Comparison of ENCODE assay signal across 39 mouse cellular contexts in genomic region chr8:121491633-121492032, GRCm38 (mm10). TPM values are rescaled to one million over a fixed set of nuclear protein-coding genes. Genes with fewer than 3 reads are reported as not detected.
A peak's percentile ranks its signal among the peaks of the same experiment; 100 is the strongest.
DNase-seq lines count a peak whose midpoint lies in the region; ATAC-seq and TF ChIP-seq lines count a peak whose summit lies in the region.
"Had no signal": no experiment of that assay in that cellular context is flagged by ENCODE, and none has a peak within 500 bp of the region (broad histone marks: within the 10 kb centered on the region; RNA-seq: fewer than 3 reads in every experiment).

No protein-coding gene starts in this region.

- no peaks in the 10 kb centered on the region for H3K9me3 ChIP-seq in limb, embryonic 10.5 days (replicated peaks)
- H3K9me3 ChIP-seq: heart, embryonic 10.5 days; heart, embryonic 15.5 days; hindbrain, embryonic 12.5 days; liver, embryonic 12.5 days; midbrain, embryonic 13.5 days had no signal

- no peaks in the 10 kb centered on the region for H3K36me3 ChIP-seq in limb, embryonic 10.5 days
- H3K36me3 ChIP-seq: heart, embryonic 10.5 days; heart, embryonic 15.5 days; hindbrain, embryonic 12.5 days; liver, embryonic 12.5 days; midbrain, embryonic 13.5 days had no signal

- no peak for ATAC-seq in inflammation-experienced regulatory T-cells, adult 6 months
- ATAC-seq in granulocyte monocyte progenitor cell, adult 5-6 weeks (replicated peaks; ENCODE audit: poor library complexity, severe bottlenecking): no peak
- ATAC-seq: CD4-positive, CD25-positive, alpha-beta regulatory T cell, adult 4 months; forebrain, embryonic 14.5 days; hindbrain, postnatal 0 days; intestine, embryonic 16.5 days; liver, embryonic 12.5 days; liver, postnatal 0 days; lung, postnatal 0 days; midbrain, embryonic 13.5 days had no signal

- WGBS in limb, embryonic 10.5 days: 65% methylated on average over 9 of the region's 9 CpGs

- intact Hi-C loops in left cerebral cortex, adult 2 months (cut with DNase I): no loop called here
- intact Hi-C loops in left cerebral cortex, postnatal 25 days (cut with DNase I): no loop called here

- H3K4me1 ChIP-seq in cortical plate, adult 2 months (ENCODE audit: control insufficient read depth, insufficient read depth, low read length): no peaks in the 10 kb centered on the region
- peaks cover 30% of the 10 kb centered on the region for H3K4me1 ChIP-seq in limb, embryonic 10.5 days
- H3K4me1 ChIP-seq: heart, embryonic 15.5 days; liver, embryonic 12.5 days; midbrain, embryonic 13.5 days had no signal

- TF ChIP-seq POLR2A in cortical plate, adult 2 months (IDR thresholded peaks at IDR 0.05; ENCODE audit: extremely low read depth, insufficient read depth, low read length): no peak

- no peak for DNase-seq in left cerebral cortex, adult 2 months (ENCODE audit: extremely low spot score in 1 of 2, low spot score in 2 of 2)
- DNase-seq in left cerebral cortex, postnatal 25 days (ENCODE audit: low spot score in 2 of 2): no peak
- DNase-seq in limb, embryonic 10.5 days (ENCODE audit: low spot score): no peak
- DNase-seq in adrenal gland, adult (ENCODE audit: inconsistent age in 2 of 2, low spot score in 1 of 2): no peak
- DNase-seq: adrenal gland, adult 8-10 months; cerebellum, adult 11 months; cerebellum, adult 9-10 months; cerebellum, postnatal 36 days; embryo, embryonic 11 days; gastrocnemius, postnatal 14 days; heart, adult 11 months; kidney, adult 9 months; kidney, postnatal 14 days; left cerebral cortex, postnatal 4 days; liver, postnatal 0 days; right cerebral cortex, postnatal 25 days; spleen, adult 18-20 months; thymus, adult 18-20 months; thymus, postnatal 25 days had no signal

- peak; percentile 11 for TF ChIP-seq CTCF in left cerebral cortex, adult 2 months (IDR thresholded peaks at IDR 0.05)
- TF ChIP-seq CTCF in cortical plate, adult 2 months (IDR thresholded peaks at IDR 0.05; ENCODE audit: extremely low read depth, insufficient read depth, low read length): 0 out of 2 replicates have a peak, but pooled peaks have one; percentile 19

- no peak overlapping the region for H3K27ac ChIP-seq in left cerebral cortex, adult 2 months
- no peak overlapping the region for H3K27ac ChIP-seq in cortical plate, adult 2 months (ENCODE audit: insufficient read depth, low read length)
- peak overlapping the region; percentile 31; the same call in 1 of the 2 replicates for H3K27ac ChIP-seq in limb, embryonic 10.5 days
- H3K27ac ChIP-seq: heart, embryonic 10.5 days; heart, embryonic 15.5 days; hindbrain, postnatal 0 days; liver, embryonic 12.5 days; macrophage; midbrain, embryonic 13.5 days had no signal

- peaks cover 3% of the 10 kb centered on the region; the same call in 1 of the 2 replicates for H3K27me3 ChIP-seq in limb, embryonic 10.5 days (ENCODE audit: low read depth, poor library complexity, severe bottlenecking)
- H3K27me3 ChIP-seq: hindbrain, embryonic 12.5 days had no signal

- no peak overlapping the region for H3K4me3 ChIP-seq in left cerebral cortex, adult 2 months
- no peak overlapping the region for H3K4me3 ChIP-seq in cortical plate, adult 2 months (ENCODE audit: insufficient read depth, low read length)
- H3K4me3 ChIP-seq in limb, embryonic 10.5 days: no peak overlapping the region
- H3K4me3 ChIP-seq: heart, embryonic 10.5 days; heart, embryonic 15.5 days; hindbrain, embryonic 12.5 days; liver, embryonic 12.5 days; midbrain, embryonic 13.5 days had no signal

RNA-seq across cellular contexts. Expression of gene 1700018B08Rik, which starts 52.5 kb away (rescaled TPM):
- total RNA-seq in left cerebral cortex, adult 2 months (2021): not detected
- total RNA-seq in left cerebral cortex, postnatal 25 days (2021): not detected
- not detected in 2 replicates for polyA plus RNA-seq in cortical plate, adult 2 months (2012; rRNA removed)
- not detected in 2 replicates for polyA plus RNA-seq in limb, embryonic 10.5 days (2016; fragmentation: Nextera tagmentation; extraction: Ambion mirVana)
- polyA plus RNA-seq in inflammation-experienced regulatory T-cells, adult 6 months (2017; shearing (Covaris generic)): not detected
- not detected in 2 replicates for total RNA-seq in granulocyte monocyte progenitor cell, adult 5-6 weeks (2014; fragmentation: Nextera tagmentation)
- not detected in 2 replicates for total RNA-seq in granulocyte monocyte progenitor cell, adult 5-6 weeks (2017)
- total RNA-seq: adrenal gland, adult 8-10 months; gastrocnemius, postnatal 14 days; heart, postnatal 25 days; layer of hippocampus, postnatal 14 days; left cerebral cortex, adult 8-10 months; left cerebral cortex, postnatal 4 days; megakaryocyte-erythroid progenitor cell, adult 5-6 weeks; neutrophil, adult 5-6 weeks had no signal
- polyA plus RNA-seq: CD4-positive, CD25-positive, alpha-beta regulatory T cell, adult 4 months; forebrain, embryonic 14.5 days; heart, embryonic 10.5 days; heart, embryonic 15.5 days; hindbrain, embryonic 12.5 days; hindbrain, postnatal 0 days; intestine, embryonic 16.5 days; liver, embryonic 12.5 days; liver, postnatal 0 days; lung, postnatal 0 days; macrophage; midbrain, embryonic 13.5 days; stomach, embryonic 16.5 days had no signal
